Mouse (Mus musculus): ENCODE data around the gene Olfr669.
"Not testable (repeated sequence)": the region's sequence is repeated elsewhere in the genome, so short reads cannot be mapped to it uniquely, and the experiment has no call there.

Olfr669 gene

DNA sequence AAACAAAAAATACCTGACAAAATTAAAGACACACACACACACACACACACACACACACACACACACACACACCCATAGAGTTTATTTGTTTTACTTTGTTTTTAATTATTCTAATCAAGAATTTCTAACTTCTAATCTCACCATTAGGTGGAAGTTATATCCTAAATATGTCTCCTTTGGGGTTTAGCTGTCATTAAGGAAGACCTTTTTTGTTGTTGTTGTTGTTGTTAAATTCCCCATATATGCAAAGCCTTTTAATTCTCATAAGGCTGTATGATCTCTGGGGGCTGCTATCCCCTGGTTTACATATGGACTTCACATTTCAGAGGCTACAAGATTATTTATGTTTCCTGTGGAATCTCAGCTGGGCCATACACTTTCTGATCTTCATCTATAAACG lies at the start of gene Olfr669:
Gene Olfr669, plus strand, starts transcription at position 301 of the 400 bp plus-strand sequence.
- no peak for DNase-seq (ENCODE audit: low spot score in 2 of 2)

DNA sequence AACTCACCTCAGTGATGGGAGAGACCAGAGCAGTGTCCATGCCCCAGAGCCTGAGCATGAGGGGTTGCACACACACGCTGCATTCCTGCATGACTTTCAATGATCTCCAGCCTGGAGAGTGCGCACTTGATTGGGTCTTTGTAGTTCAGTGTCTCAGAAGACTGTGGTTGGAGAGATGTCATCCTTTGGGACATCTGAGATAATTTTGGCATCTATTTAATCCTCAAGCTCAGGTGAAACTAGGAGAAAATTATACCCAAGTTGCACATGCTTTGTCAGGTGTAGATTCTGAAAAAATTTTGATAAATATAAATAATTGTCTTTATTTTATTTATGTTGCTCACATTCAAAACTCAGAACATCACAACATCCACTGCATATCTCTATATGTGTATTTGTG lies 38.2 kb upstream of the Olfr669 start, which contains the start of gene Olfr666:
Gene Olfr666, minus strand, starts transcription at position 101 of the 400 bp plus-strand sequence.
- DNase-seq (ENCODE audit: low spot score in 2 of 2) = no peak

DNA sequence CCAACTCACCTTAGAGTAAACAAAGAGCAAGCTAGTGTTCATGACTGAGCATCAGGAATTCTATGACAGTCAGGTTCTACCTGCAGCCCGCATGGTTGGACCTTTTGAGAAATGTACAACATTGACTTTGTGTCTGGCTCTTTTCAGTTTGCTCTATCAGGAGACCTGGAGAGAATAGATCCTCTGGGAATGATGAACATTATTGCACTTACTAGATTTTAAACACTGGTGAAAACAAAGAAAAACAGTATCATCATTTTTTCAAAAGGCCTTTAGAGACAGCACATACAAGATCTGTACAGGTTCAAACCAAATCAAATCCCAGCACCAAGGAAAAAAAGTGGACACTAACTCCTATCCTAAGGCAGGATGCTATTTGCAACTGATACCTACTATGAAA lies 12.7 kb upstream of the Olfr669 start, which contains the start of gene Olfr667:
Gene Olfr667, minus strand, starts transcription at position 101 of the 400 bp plus-strand sequence.
- DNase-seq (ENCODE audit: low spot score in 2 of 2) = no peak

DNA sequence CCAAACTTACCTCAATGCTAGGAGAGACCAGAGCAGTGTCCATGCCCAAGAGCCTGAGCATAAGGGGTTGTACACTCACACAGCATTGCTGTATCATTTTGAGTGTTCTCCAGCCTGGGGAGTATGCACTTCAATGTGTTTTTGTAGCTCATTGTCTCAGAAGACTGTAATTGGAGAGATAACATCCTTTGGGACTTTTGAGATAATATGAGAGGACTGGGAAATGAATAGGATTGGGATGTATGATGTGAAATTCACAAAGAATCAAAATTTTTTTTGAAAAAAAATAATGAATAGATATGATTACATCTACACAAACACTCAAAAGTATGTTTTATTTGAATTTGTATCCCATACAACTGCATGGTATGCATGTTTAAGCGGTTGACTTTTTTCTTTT lies 6.1 kb upstream of the Olfr669 start, which contains the start of gene Olfr668:
Gene Olfr668, minus strand, starts transcription at position 101 of the 400 bp plus-strand sequence.
- DNase-seq (ENCODE audit: low spot score in 2 of 2) = no peak

DNA sequence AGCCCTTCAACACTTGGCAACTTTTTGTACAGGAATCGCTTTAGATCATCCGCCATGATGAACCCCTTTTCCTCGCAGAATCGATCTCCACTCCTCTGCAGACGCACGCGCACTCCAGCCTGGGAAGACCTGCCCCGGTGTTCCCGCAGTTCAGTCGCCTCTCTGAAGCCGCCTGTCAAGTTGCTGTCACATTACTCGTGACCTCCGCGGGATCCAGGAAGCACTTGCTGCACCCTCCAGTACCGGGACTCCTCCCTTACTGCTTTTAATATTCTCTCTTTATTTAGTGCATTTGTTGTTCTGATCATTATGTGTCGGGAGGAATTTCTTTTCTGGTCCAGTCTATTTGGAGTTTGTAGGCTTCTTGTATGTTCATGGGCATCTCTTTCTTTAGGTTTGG lies 16.2 kb downstream of the Olfr669 start:
- DNase-seq (ENCODE audit: low spot score in 2 of 2) = not testable (repeated sequence)

DNA sequence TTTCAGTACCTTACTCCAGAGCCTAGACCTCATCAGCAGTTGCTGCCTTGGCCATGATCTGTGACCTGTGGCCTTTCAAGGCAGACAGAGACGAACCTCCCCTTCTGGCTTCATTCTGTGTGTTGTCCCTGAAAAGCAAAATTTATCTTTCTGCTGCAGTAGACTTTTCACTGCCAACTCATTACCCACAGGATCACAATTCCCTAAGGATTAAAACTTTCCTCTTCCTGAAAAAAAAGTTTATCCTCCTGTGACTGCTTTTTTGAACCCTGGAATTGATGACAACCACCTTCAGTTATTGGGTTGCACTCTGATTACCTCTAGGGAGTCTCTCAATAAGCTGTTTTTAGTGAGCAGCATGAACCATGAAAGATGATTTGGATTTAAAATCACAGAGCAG lies 28.5 kb downstream of the Olfr669 start, which contains the start of gene Olfr670:
Gene Olfr670, minus strand, starts transcription at position 101 of the 400 bp plus-strand sequence.
- DNase-seq (ENCODE audit: low spot score in 2 of 2) = no peak

DNA sequence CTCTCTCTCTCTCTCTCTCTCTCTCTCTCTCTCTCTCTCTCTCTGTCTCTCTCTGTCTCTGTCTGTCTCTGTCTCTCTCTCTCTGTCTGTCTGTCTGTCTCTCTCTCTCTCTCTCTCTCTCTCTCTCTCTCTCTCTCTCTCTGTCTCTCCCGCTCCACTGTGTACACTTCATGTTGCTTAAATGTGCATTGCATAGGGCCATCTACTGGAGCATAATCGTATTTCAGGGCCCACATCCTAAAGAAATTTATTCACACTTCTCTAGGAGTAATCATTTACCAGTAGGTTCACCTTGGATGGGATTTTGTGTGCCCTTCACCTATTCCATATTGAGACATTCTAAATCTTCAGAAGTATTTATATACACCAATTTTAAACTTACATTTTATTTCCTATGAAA lies 38.5 kb downstream of the Olfr669 start:
- not testable (repeated sequence) for DNase-seq (ENCODE audit: low spot score in 2 of 2)

DNA sequence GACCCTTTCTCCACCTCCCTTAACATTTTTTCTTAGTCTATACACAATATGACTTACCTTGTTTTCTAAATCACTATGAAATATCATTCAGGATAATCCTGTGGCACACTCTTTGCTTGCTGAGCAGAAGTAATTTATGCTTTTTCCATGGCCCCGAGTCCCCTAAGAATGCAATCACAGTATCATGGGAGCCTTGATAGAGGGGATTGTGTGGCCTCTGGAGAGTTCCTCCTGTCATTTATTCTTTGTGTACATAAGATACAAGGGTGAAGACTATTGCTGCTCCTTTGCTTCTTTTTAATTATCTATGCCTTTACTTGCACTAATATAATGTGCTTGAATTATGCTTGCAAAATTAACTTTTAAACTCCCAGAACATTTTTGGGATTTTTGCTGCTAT lies 45.0 kb downstream of the Olfr669 start, which contains the start of gene Olfr671:
Gene Olfr671, minus strand, starts transcription at position 101 of the 400 bp plus-strand sequence.
- DNase-seq (ENCODE audit: low spot score in 2 of 2) = no peak
